Mouse (Mus musculus): ENCODE measurements around the gene Plin3. TPM values are rescaled to one million over a fixed set of nuclear protein-coding genes. Genes with fewer than 3 reads are reported as not detected.

Gene Plin3
- polyA plus RNA-seq, 1 experiment from 2014 or later: 12.0 TPM

DNA sequence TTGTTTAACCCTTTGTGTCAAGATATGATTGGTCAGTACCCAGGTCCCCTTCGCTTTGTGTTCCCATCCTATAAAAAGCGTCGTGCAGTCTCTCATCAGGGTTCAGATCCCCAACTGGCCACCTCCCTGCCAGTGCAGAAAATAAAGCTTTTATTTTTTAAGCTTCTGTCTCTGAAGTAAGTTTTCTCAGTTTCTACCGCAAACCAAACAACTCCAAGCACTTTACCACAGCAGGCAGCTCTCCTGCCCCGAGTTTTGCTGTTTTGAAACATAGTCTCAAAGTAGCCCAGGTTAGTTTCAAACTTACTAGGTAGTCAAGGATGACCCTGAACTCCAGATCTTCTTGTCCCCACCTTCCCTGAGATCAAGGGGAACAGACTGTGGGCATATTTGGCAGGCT is 14.3 kb downstream of the Plin3 start:
- no peaks in the 10 kb centered on the region for H3K27me3 ChIP-seq (replicated peaks)
- no peak overlapping the region for H3K9ac ChIP-seq
- no peaks in the 10 kb centered on the region for H3K36me3 ChIP-seq (replicated peaks)
- H3K4me2 ChIP-seq: no peak overlapping the region
- no peak overlapping the region for H3K27ac ChIP-seq
- ATAC-seq (replicated peaks): no peak
- H3K4me3 ChIP-seq: no peak overlapping the region
- WGBS: 94% methylated on average over 5 of the region's 5 CpGs
- peaks cover 14% of the 10 kb centered on the region for H3K4me1 ChIP-seq
- no peaks in the 10 kb centered on the region for H3K9me3 ChIP-seq

DNA sequence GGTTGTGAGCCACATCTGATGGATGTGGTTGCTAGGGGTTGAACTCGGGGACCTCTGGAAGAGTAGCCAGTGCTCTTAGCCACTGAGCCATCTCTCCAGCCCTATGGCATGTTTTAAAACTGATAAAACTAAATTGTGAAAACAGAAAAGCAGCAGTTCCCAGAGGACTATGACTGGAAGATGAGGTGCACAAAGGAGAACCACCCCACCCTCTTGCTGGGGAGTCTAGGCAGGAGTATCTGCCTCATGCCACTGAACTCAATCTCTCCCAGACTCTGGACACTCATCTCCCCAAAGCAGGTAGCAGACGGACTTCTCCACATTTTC is 15.1 kb downstream of the Plin3 start:
- Histone ChIP-seq H3K4me2 (no peak overlapping the region), H3K27me3 (replicated peaks) (no peaks in the 10 kb centered on the region), H3K9ac (no peak overlapping the region), H3K36me3 (replicated peaks) (no peaks in the 10 kb centered on the region), H3K27ac (no peak overlapping the region), H3K4me1 (peaks cover 14% of the 10 kb centered on the region), H3K9me3 (no peaks in the 10 kb centered on the region), H3K4me3 (no peak overlapping the region)
- ATAC-seq (replicated peaks): no peak
- 47% methylated on average over 2 of the region's 2 CpGs for WGBS

DNA sequence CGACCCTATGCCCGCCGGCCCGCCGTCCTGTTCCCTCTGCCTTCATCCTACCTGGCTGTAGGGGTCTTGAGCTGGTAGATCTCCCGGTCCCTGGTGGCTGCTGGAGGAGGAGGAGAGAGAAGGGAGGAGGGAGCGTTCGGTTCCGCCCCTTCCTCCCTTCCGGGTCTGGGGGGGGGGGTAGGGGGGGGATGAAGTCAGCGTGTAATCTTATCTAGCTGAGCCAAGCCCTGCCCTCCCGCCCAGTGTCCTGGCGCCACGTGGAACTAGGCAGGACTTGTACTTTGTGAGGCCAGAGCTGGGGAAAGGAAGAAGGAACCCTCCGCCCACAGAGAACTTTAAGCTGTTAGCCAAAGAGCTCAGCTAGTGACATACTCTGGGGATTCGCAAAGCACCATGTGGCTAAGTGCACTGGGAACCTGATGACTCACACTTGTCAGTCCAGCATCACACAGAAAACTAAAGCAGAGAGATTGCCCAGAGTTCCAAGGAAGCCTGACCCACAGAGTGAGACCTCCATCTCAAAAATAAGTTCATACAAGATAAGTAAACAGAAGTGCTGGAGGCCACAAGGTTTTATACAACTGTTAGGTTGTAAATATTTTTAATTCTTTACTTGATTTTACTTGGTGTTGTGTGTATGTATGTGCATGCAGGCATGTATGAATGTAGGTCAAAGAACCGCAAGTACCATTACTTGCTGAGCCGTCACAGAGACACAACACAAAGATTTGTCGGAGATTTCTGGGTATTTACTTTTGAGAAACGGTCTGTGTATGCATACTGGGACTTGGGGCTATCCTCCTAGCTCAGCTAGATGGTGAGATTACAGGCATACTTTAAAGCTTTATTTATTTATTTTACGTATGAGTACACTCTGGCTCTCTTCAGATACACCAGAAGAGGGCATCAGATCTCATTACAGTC is 15.8 kb downstream of the Plin3 start, which contains the start of gene Ticam1:
Ticam1 (minus strand) TSS at position 144 of the 924 bp plus-strand sequence.
- 5% methylated on average over 21 of the region's 21 CpGs for WGBS
- ATAC-seq (replicated peaks): peak; percentile 69

DNA sequence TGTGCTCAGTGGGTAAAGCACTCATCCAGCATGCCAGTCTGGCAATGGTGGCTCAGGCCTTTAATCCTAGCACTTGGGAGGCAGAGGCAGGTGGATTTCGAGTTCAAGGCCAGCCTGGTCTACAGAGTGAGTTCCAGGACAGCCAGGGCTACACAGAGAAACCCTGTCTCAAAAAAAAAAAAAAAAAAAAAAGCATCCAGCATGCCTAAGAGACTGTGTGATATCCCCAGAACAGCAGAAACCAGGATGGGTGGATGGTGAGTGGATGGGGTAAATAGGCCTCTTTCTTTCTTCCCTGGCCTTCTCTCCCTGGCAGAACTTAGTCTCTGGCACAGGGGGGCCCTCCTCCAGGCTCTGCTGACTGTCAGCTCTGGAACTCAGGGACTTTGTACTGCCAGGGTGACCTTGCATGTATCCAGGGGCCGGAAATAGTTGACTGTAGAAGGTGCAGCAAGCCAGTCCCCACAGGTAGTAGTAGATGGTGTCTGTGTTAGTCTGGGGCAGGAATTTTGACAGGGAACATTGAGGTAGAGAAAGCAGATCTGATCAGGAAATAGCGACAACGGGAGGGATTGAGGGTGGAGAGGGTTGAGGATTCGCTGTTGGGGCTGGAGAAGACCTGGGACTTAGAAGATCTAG is 16.7 kb downstream of the Plin3 start:
- peak; percentile 3; the same call in 1 of the 2 replicates for ATAC-seq (replicated peaks)
- Histone ChIP-seq H3K27ac (no peak overlapping the region), H3K9me3 (no peaks in the 10 kb centered on the region), H3K9ac (peak overlapping the region; percentile 52), H3K27me3 (replicated peaks) (no peaks in the 10 kb centered on the region), H3K4me3 (peak overlapping the region; percentile 40), H3K4me2 (peak overlapping the region; percentile 72), H3K4me1 (peaks cover 14% of the 10 kb centered on the region), H3K36me3 (replicated peaks) (no peaks in the 10 kb centered on the region)
- WGBS: 30% methylated on average over 5 of the region's 5 CpGs

More for the DNA sequence above, 15.8 kb downstream of the Plin3 start, which contains the start of gene Ticam1:
- Histone ChIP-seq H3K9ac (peak within 1 kb of the TSS; percentile 52), H3K27me3 (replicated peaks) (no peaks in the 10 kb centered on the region), H3K36me3 (replicated peaks) (no peaks in the 10 kb centered on the region), H3K4me1 (peaks cover 14% of the 10 kb centered on the region), H3K27ac (no peak within 1 kb of the TSS), H3K4me2 (peak within 1 kb of the TSS; percentile 72), H3K4me3 (peak within 1 kb of the TSS; percentile 40), H3K9me3 (no peaks in the 10 kb centered on the region)

DNA sequence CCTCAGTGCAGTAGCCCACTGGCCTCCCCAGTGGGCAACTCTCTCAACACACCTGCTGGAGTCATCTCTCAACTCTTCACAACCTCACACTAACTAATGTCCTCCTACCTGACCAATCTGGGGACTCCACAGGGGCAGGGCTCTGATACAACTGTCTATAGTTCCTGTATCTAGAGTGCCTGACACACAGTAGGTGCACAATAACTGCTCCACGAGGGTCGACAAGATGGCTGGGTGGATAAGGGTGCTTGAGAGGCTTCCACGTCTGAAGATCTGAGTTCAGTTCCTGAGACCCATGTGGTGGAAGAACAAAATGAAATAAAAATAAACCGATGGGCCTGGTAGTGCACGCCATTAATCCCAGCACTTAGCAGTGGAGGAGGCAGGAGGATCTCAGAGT is 18.7 kb downstream of the Plin3 start:
- Histone ChIP-seq H3K9me3 (no peaks in the 10 kb centered on the region), H3K27me3 (replicated peaks) (no peaks in the 10 kb centered on the region), H3K36me3 (replicated peaks) (no peaks in the 10 kb centered on the region), H3K4me2 (no peak overlapping the region), H3K27ac (no peak overlapping the region), H3K9ac (no peak overlapping the region), H3K4me1 (peaks cover 21% of the 10 kb centered on the region), H3K4me3 (no peak overlapping the region)
- WGBS: 86% methylated on average over 5 of the region's 5 CpGs
- ATAC-seq (replicated peaks): no peak

DNA sequence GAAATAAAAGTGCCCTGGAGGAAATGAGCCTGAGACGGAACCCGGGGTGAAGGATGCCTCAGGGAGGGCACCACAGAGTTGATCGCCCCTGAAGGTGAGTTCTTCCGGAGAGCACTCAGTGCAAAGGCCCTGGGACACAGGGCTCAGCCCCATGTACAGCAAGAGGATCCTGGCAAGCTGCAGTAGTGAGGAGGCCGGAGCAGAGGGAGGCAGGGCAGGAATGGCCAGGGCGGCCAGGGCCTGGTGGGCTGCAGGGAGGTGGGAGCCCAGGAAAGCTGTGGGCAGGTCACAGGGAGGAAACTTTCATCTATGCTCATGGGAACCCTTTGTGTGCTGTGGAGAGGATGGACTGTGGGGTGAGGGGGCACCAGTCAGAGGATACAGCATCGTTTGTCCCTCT is 19.2 kb downstream of the Plin3 start:
- 91% methylated on average over 7 of the region's 7 CpGs for WGBS
- H3K27me3 ChIP-seq (replicated peaks): no peaks in the 10 kb centered on the region
- ATAC-seq (replicated peaks): no peak
- H3K36me3 ChIP-seq (replicated peaks): no peaks in the 10 kb centered on the region
- no peak overlapping the region for H3K27ac ChIP-seq
- H3K9ac ChIP-seq: no peak overlapping the region
- peaks cover 26% of the 10 kb centered on the region for H3K4me1 ChIP-seq
- H3K9me3 ChIP-seq: no peaks in the 10 kb centered on the region
- no peak overlapping the region for H3K4me3 ChIP-seq
- no peak overlapping the region for H3K4me2 ChIP-seq

DNA sequence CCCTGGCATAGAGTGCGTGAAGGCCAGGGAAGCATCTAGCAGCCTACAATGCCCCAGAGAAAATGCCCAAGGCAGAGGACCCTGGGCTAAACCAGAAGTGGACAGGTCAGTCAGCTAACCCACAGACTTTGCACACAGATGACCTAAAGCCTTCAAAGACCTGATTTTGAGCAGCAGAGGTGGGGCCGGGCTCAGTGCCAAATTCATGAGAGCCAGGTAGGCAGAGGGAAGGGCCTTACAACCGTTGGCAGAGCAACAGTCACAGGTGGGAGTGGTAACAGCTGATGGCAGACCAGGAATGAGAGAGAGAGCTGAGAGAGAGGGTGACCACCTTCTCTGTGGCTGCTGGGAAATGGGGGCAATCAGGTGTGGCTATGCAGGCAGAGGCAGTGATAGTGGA is 20.0 kb downstream of the Plin3 start:
- Histone ChIP-seq H3K36me3 (replicated peaks) (no peaks in the 10 kb centered on the region), H3K9ac (no peak overlapping the region), H3K4me1 (peaks cover 26% of the 10 kb centered on the region), H3K4me2 (no peak overlapping the region), H3K9me3 (no peaks in the 10 kb centered on the region), H3K27ac (no peak overlapping the region), H3K4me3 (no peak overlapping the region), H3K27me3 (replicated peaks) (no peaks in the 10 kb centered on the region)
- WGBS: 79% methylated on average over 3 of the region's 3 CpGs
- no peak for ATAC-seq (replicated peaks)

DNA sequence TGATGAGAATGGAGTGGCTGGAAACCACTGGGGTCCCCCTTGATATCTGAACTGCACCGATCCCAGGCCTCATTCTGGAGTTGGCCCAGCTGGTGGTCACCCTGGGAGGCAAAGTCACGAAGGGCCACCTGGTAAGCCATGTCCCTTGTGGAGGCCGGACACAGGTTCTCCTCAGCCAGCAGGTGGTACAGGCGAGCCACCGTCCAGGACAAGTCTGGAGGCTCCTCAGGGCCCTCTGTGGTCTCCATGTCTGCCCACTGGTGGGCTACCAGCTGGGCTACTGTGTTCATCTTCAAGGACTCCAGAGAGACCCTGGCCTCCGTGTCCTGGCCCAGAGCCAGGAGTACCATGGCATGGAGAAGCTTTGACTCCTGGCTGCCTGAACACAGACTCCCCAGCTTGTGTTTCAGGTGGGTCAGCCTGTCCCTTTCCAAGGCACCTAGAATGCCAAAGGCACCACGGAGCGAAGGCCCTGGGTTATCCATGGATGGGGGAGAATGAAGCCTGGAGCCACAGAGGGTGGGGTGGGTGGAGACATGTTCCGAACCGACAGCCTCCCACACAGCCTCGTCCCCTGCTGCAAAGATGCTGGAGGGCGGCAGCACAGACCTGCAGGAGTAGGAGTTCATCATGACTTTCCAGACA is 20.9 kb downstream of the Plin3 start:
- Histone ChIP-seq H3K4me2 (no peak overlapping the region), H3K27me3 (replicated peaks) (no peaks in the 10 kb centered on the region), H3K9me3 (no peaks in the 10 kb centered on the region), H3K4me3 (no peak overlapping the region), H3K27ac (no peak overlapping the region), H3K36me3 (replicated peaks) (no peaks in the 10 kb centered on the region), H3K9ac (no peak overlapping the region), H3K4me1 (peaks cover 20% of the 10 kb centered on the region)
- WGBS: 87% methylated on average over 12 of the region's 12 CpGs
- ATAC-seq (replicated peaks): no peak

DNA sequence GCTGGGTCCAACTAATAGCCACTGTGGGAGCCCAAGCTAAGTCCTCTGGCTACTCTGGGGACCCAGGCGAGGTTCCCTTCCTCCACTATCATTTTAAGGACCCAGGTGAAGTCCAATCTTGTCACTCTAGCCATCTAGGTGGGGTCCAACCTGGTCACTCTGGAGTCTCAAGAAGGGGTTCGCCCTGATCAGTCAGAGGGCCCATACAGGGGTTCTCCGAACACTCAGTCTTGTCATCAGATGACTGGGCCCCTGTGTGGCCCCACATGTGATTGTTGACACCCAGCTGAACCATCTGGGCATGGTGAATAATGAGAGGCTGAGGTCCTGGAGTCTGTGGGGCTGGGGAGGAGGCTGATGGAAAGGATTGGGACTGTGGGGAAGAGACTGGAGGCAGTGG is 22.9 kb downstream of the Plin3 start:
- Histone ChIP-seq H3K9ac (peak overlapping the region; percentile 41; the same call in 1 of the 2 replicates), H3K4me1 (peaks cover 12% of the 10 kb centered on the region), H3K36me3 (replicated peaks) (0 out of 2 replicates have a peak, but pooled peaks cover 4% of the 10 kb centered on the region), H3K27me3 (replicated peaks) (no peaks in the 10 kb centered on the region), H3K27ac (peak overlapping the region; percentile 81), H3K4me2 (peak overlapping the region; percentile 73), H3K9me3 (no peaks in the 10 kb centered on the region), H3K4me3 (peak overlapping the region; percentile 40)
- ATAC-seq (replicated peaks): peak; percentile 18
- WGBS: 77% methylated on average over 3 of the region's 3 CpGs

DNA sequence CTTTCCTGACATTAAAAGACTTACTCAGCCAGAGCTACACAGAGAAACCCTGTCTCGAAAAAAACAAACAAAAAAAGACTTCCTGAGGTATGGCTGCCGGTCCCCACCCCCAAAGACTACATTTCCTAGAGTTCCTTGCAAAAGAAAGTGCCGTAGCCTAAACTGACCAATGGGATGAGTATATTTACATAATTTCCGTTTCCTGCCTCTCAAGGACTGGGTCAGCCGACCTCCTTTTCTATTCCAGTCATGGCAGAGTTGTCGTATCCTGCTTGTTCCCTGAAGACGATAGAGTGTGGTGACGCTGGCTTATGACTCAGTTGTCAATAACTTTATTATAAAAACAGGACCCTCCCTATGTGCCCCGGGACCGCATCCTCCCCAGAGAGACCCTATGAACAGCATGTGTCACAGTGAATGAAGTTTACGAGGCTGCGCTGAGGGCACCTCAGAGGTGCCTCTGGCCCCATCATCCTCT is 23.5 kb downstream of the Plin3 start:
- peaks cover 12% of the 10 kb centered on the region for H3K4me1 ChIP-seq
- peak overlapping the region; percentile 81 for H3K27ac ChIP-seq
- 22% methylated on average over 12 of the region's 12 CpGs for WGBS
- ATAC-seq (replicated peaks): peak; percentile 88
- peak overlapping the region; percentile 41 for H3K9ac ChIP-seq
- H3K4me3 ChIP-seq: peak overlapping the region; percentile 40
- H3K27me3 ChIP-seq (replicated peaks): no peaks in the 10 kb centered on the region
- H3K4me2 ChIP-seq: peak overlapping the region; percentile 73
- 0 out of 2 replicates have a peak, but pooled peaks cover 4% of the 10 kb centered on the region for H3K36me3 ChIP-seq (replicated peaks)
- H3K9me3 ChIP-seq: no peaks in the 10 kb centered on the region

DNA sequence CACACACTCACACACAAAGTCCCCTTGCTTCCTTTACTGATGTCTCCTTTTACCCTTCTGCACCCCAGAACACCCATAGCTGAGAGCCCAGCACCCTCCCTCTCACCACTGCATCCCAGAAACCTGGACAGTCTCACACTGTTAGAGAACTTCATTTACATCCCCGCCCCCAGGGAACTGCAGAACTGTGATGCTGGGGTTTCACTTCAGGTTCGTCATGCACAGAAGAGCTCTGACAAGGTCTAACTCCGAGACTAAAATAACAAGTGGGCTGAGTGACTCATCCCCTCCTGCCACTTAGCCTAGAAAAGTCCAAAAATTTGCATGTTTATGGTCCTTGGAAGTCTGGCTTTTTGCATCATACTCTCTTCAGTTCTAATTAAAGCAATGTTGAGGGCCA is 26.4 kb downstream of the Plin3 start:
- Histone ChIP-seq H3K4me2 (no peak overlapping the region), H3K27ac (no peak overlapping the region), H3K27me3 (replicated peaks) (no peaks in the 10 kb centered on the region), H3K4me1 (peaks cover 28% of the 10 kb centered on the region), H3K36me3 (replicated peaks) (0 out of 2 replicates have a peak, but pooled peaks cover 12% of the 10 kb centered on the region), H3K9me3 (no peaks in the 10 kb centered on the region), H3K4me3 (no peak overlapping the region), H3K9ac (no peak overlapping the region)
- ATAC-seq (replicated peaks): no peak
- WGBS: 71% methylated on average over 3 of the region's 3 CpGs

DNA sequence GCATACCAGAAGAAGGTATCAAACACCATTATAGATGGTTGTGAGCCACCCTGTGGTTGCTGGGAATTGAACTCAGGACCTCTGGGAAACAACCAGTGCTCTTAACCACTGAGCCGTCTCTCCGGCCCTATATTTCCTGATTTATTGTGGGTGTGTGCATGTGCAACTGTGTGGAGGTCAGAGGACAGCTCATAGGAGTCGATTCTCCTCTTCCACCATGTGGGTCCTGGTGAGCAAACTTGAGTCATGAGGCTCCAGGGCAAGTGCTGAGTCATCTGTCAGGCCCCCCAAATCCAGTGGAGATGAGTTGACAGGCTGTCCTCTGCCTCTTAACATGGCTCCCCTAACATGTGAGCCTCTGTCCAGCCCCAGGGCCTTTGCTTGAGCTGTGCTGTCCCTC is 26.8 kb downstream of the Plin3 start:
- Histone ChIP-seq H3K4me2 (no peak overlapping the region), H3K9ac (no peak overlapping the region), H3K27ac (no peak overlapping the region), H3K9me3 (no peaks in the 10 kb centered on the region), H3K27me3 (replicated peaks) (no peaks in the 10 kb centered on the region), H3K4me1 (peaks cover 32% of the 10 kb centered on the region), H3K4me3 (no peak overlapping the region), H3K36me3 (replicated peaks) (0 out of 2 replicates have a peak, but pooled peaks cover 15% of the 10 kb centered on the region)
- no peak for ATAC-seq (replicated peaks)
- WGBS: 92% methylated on average over 3 of the region's 3 CpGs

Data from midbrain, embryonic 15.5 days (tissue).